Mouse (Mus musculus) CH12.LX (cell line): ENCODE data around the gene Treh. TPM values are rescaled to one million over a fixed set of nuclear protein-coding genes. Genes with fewer than 3 reads are reported as not detected.

ENCODE experiments used
- DNase-seq: peaks from one replicate; pipeline ENCODE4 v3.0.0-alpha.2; 2013; ENCODE audit errors: extremely low read depth
- H3K27ac ChIP-seq: 2 replicates; pipeline ENCODE4 v1.5.1; 2012; ENCODE audit warnings: low read depth, mild to moderate bottlenecking, control low read depth, moderate library complexity; ENCODE audit not compliant: insufficient read depth
- H3K27me3 ChIP-seq: replicated peaks from 2 replicates; pipeline ENCODE3; 2012; ENCODE audit warnings: inconsistent platforms
- H3K36me3 ChIP-seq, 2 experiments: replicated peaks in 1 of 2; 2 replicates each; pipeline versions ENCODE3 to v1.6.1; 2012; ENCODE audit warnings: inconsistent platforms in 1 of 2, low read length in 1 of 2, mild to moderate bottlenecking in 1 of 2, mixed read lengths in 1 of 2, moderate library complexity in 1 of 2; ENCODE audit not compliant: control insufficient read depth in 1 of 2, insufficient read depth in 1 of 2
- H3K4me1 ChIP-seq, 2 experiments: 2 replicates each; pipeline ENCODE4 v1.6.1; 2012; ENCODE audit warnings: inconsistent platforms in 1 of 2, moderate library complexity in 1 of 2; ENCODE audit not compliant: insufficient read depth in 2 of 2, control insufficient read depth in 1 of 2
- H3K4me2 ChIP-seq: 2 replicates; pipeline ENCODE4 v1.6.1; 2012; ENCODE audit warnings: low read depth, mild to moderate bottlenecking, control low read depth; ENCODE audit not compliant: poor library complexity, insufficient read depth, severe bottlenecking
- H3K4me3 ChIP-seq, 3 experiments: fragments of 150-350 bp in 1 of 3; sonication (generic) in 1 of 3; replicated peaks in 1 of 3; 2 replicates each; pipeline versions ENCODE3 to v1.5.1; 2011 to 2012; ENCODE audit warnings: low read depth in 2 of 3, low read length in 2 of 3, mild to moderate bottlenecking in 2 of 3, moderate library complexity in 2 of 3, control low read depth in 1 of 3, improper control_type of control experiment in 1 of 3, inconsistent platforms in 1 of 3, mixed read lengths in 1 of 3; ENCODE audit not compliant: poor library complexity in 1 of 3
- H3K79me2 ChIP-seq: replicated peaks from 2 replicates; pipeline ENCODE4 v1.6.1; 2012; ENCODE audit warnings: mild to moderate bottlenecking, moderate library complexity; ENCODE audit not compliant: control insufficient read depth, poor library complexity, insufficient read depth, severe bottlenecking; ENCODE audit errors: extremely low read depth
- H3K9ac ChIP-seq: 2 replicates; pipeline ENCODE4 v1.6.1; 2012; ENCODE audit warnings: low read depth, mild to moderate bottlenecking, control low read depth, moderate library complexity; ENCODE audit not compliant: insufficient read depth
- H3K9me3 ChIP-seq: replicated peaks from 2 replicates; pipeline ENCODE3; 2012; ENCODE audit warnings: low read length, inconsistent platforms, mixed read lengths
- BHLHE40 ChIP-seq: IDR thresholded peaks from 2 replicates; pipeline ENCODE4 v1.6.1; 2011; ENCODE audit warnings: mild to moderate bottlenecking, low read depth, low read length, improper control_type of control experiment
- CHD1 ChIP-seq: IDR thresholded peaks from 2 replicates; pipeline ENCODE4 v1.6.1; 2012; ENCODE audit warnings: low read depth, low read length, improper control_type of control experiment, inconsistent platforms
- CTCF ChIP-seq, 2 experiments: IDR thresholded peaks in 1 of 2; conservative IDR thresholded peaks in 1 of 2; 2 replicates each; pipeline ENCODE4 v1.5.1; 2011 to 2012; ENCODE audit warnings: low read depth in 2 of 2, low read length in 2 of 2, improper control_type of control experiment in 1 of 2, inconsistent platforms in 1 of 2, mild to moderate bottlenecking in 1 of 2, moderate library complexity in 1 of 2
- E2F4 ChIP-seq: IDR thresholded peaks from 2 replicates; pipeline ENCODE4 v1.6.1; 2011; ENCODE audit warnings: low read depth, low read length, improper control_type of control experiment; ENCODE audit not compliant: insufficient replicate concordance
- ELF1 ChIP-seq: IDR thresholded peaks from 2 replicates; pipeline ENCODE4 v1.6.1; 2014; ENCODE audit warnings: low read depth, mild to moderate bottlenecking, inconsistent platforms, low read length, improper control_type of control experiment
- GABPA ChIP-seq: IDR thresholded peaks from 2 replicates; pipeline ENCODE4 v1.6.1; 2012; ENCODE audit warnings: low read depth, low read length, improper control_type of control experiment, inconsistent platforms; ENCODE audit not compliant: insufficient replicate concordance
- HCFC1 ChIP-seq: IDR thresholded peaks from 2 replicates; pipeline ENCODE4 v1.6.1; 2012; ENCODE audit warnings: low read depth, mild to moderate bottlenecking, inconsistent platforms, low read length, improper control_type of control experiment
- JUN ChIP-seq: IDR thresholded peaks from 2 replicates; pipeline ENCODE4 v1.6.1; 2011; ENCODE audit warnings: low read depth, mild to moderate bottlenecking, low read length, improper control_type of control experiment, moderate library complexity; ENCODE audit not compliant: insufficient read depth
- JUND ChIP-seq: conservative IDR thresholded peaks from 2 replicates; pipeline ENCODE4 v1.6.1; 2011; ENCODE audit warnings: low read depth, low read length, improper control_type of control experiment
- MAX ChIP-seq: IDR thresholded peaks from 2 replicates; pipeline ENCODE4 v1.6.1; 2011; ENCODE audit warnings: low read length, improper control_type of control experiment
- MAZ ChIP-seq: IDR thresholded peaks from 2 replicates; pipeline ENCODE4 v1.6.1; 2012; ENCODE audit warnings: low read depth, mild to moderate bottlenecking, inconsistent platforms, low read length, improper control_type of control experiment, moderate library complexity
- MEF2A ChIP-seq: IDR thresholded peaks from 2 replicates; pipeline ENCODE4 v1.6.1; 2014; ENCODE audit warnings: low read depth, mild to moderate bottlenecking, inconsistent platforms, low read length, improper control_type of control experiment, borderline replicate concordance
- SIN3A ChIP-seq: IDR thresholded peaks from 2 replicates; pipeline ENCODE4 v1.6.1; 2012; ENCODE audit warnings: low read length, improper control_type of control experiment, inconsistent platforms
- SMC3 ChIP-seq: IDR thresholded peaks from 2 replicates; pipeline ENCODE4 v1.6.1; 2011; ENCODE audit warnings: low read depth, low read length, improper control_type of control experiment
- TBP ChIP-seq: conservative IDR thresholded peaks from 2 replicates; pipeline ENCODE4 v1.6.1; 2011; ENCODE audit warnings: low read depth, low read length, improper control_type of control experiment
- USF2 ChIP-seq: conservative IDR thresholded peaks from 2 replicates; pipeline ENCODE4 v1.6.1; 2011; ENCODE audit warnings: low read depth, low read length, improper control_type of control experiment
- ZC3H11A ChIP-seq: IDR thresholded peaks from 2 replicates; pipeline ENCODE4 v1.6.1; 2012; ENCODE audit warnings: low read depth, mild to moderate bottlenecking, inconsistent platforms, low read length, improper control_type of control experiment
- ZMIZ1 ChIP-seq: IDR thresholded peaks from 2 replicates; pipeline ENCODE4 v1.6.1; 2012; ENCODE audit warnings: low read depth, mild to moderate bottlenecking, inconsistent platforms, low read length, improper control_type of control experiment
- dilution Hi-C: fragments of 300-500 bp; cut with MboI; formaldehyde crosslinking; loops from 2 replicates; pipeline ENCODE4 v1.14.3; 2020; ENCODE audit warnings: low sequenced_read_pairs; ENCODE audit not compliant: extremely low pct_unique_long_range_greater_than_20kb, extremely low pct_ligation_motif_present
- in situ Hi-C: fragments of 300-500 bp; cut with MboI; formaldehyde crosslinking; loops from 3 replicates; pipeline ENCODE4 v1.14.3; 2019; ENCODE audit warnings: low sequenced_read_pairs, low pct_ligation_motif_present, low pct_unique_long_range_greater_than_20kb, mixed read lengths
- polyA plus RNA-seq: library from polyadenylated mRNA; unstranded; fragments of >175 nt; gene quantifications from 2 replicates; pipeline ENCODE4 v1.2.1, GENCODE M21; 2012; ENCODE audit warnings: low read depth; ENCODE audit not compliant: insufficient read length
- total RNA-seq, 2 experiments: library from RNA; depleted of rRNA; stranded (reverse); fragments of 300-350 nt in 1 of 2; fragments of >200 nt in 1 of 2; gene quantifications; 2 replicates each; pipeline ENCODE4 v1.2.3; 2012 to 2014

Gene Treh
- total and polyA plus RNA-seq, 3 experiments: not detected

GRCm38 (mm10) chr9:44721877-44722186 lies 48.8 kb downstream of the Treh start:
- no peak overlapping the region for H3K27ac ChIP-seq
- DNase-seq: no peak
- no peaks in the 10 kb centered on the region for H3K27me3 ChIP-seq
- H3K4me2 ChIP-seq: 0 out of 2 replicates have a peak overlapping the region, but pooled peaks have one; percentile 94
- H3K79me2 ChIP-seq: no peaks in the 10 kb centered on the region
- peak overlapping the region in 1 of 3 experiments; percentile 77 for H3K4me3 ChIP-seq
- H3K9ac ChIP-seq: no peak overlapping the region
- peaks cover 0 to 22% of the 10 kb centered on the region in 2 experiments for H3K36me3 ChIP-seq
- in situ Hi-C loops (no loop called here), dilution Hi-C loops (no loop called here)
- H3K9me3 ChIP-seq: no peaks in the 10 kb centered on the region
- peaks cover 17 to 71% of the 10 kb centered on the region in 2 experiments for H3K4me1 ChIP-seq
- no peak for TF ChIP-seq SIN3A
- TF ChIP-seq ELF1: no peak
- TF ChIP-seq MEF2A: no peak
- no peak for TF ChIP-seq BHLHE40
- TF ChIP-seq USF2: no peak
- TF ChIP-seq CHD1: no peak
- TF ChIP-seq E2F4: no peak
- TF ChIP-seq MAX: no peak
- no peak for TF ChIP-seq MAZ
- no peak for TF ChIP-seq SMC3
- no peak for TF ChIP-seq ZMIZ1
- TF ChIP-seq HCFC1: no peak
- no peak for TF ChIP-seq JUND
- no peak for TF ChIP-seq JUN
- no peak for TF ChIP-seq TBP
- no peak for TF ChIP-seq GABPA
- TF ChIP-seq CTCF (conservative IDR thresholded peaks at IDR 0.05 in 1 of 2, IDR thresholded peaks at IDR 0.05 in 1 of 2; ENCODE audit: low read depth in 2 of 2, low read length in 2 of 2): no peak

GRCm38 (mm10) chr9:44722575-44722974 lies 49.5 kb downstream of the Treh start:
- Histone ChIP-seq H3K79me2 (no peaks in the 10 kb centered on the region), H3K27me3 (no peaks in the 10 kb centered on the region), H3K4me2 (no peak overlapping the region), H3K27ac (no peak overlapping the region), H3K9ac (no peak overlapping the region), H3K4me1 (peaks cover 17 to 65% of the 10 kb centered on the region in 2 experiments), H3K36me3 (peaks cover 0 to 16% of the 10 kb centered on the region in 2 experiments), H3K4me3 (no peak overlapping the region), H3K9me3 (no peaks in the 10 kb centered on the region)
- dilution Hi-C loops (no loop called here), in situ Hi-C loops (no loop called here)
- no peak for DNase-seq
- no peak for TF ChIP-seq ZC3H11A
